Mouse (Mus musculus): ENCODE measurements around the gene Xpnpep1. TPM values are rescaled to one million over a fixed set of nuclear protein-coding genes. Genes with fewer than 3 reads are reported as not detected.

Gene Xpnpep1
- total and polyA plus RNA-seq, 3 experiments = 82.8 to 99.6 (median 96.0) TPM

GRCm38 (mm10) chr19:53064292-53064971, 24.4 kb upstream of the Xpnpep1 start:
- Histone ChIP-seq H3K9me3 (replicated peaks; ENCODE audit: low read length) (no peaks in the 10 kb centered on the region), H3K36me3 (replicated peaks in 1 of 2; ENCODE audit: control insufficient read depth in 1 of 2, insufficient read depth in 1 of 2, low read length in 1 of 2) (no peaks in the 10 kb centered on the region), H3K4me2 (ENCODE audit: insufficient read depth, low read depth, poor library complexity, severe bottlenecking) (no peak overlapping the region), H3K9ac (ENCODE audit: insufficient read depth, low read depth) (no peak overlapping the region), H3K4me1 (ENCODE audit: control insufficient read depth in 1 of 2, insufficient read depth in 2 of 2) (no peaks in the 10 kb centered on the region), H3K79me2 (replicated peaks; ENCODE audit: control insufficient read depth, extremely low read depth, insufficient read depth, poor library complexity, severe bottlenecking) (no peaks in the 10 kb centered on the region), H3K27me3 (replicated peaks) (no peaks in the 10 kb centered on the region), H3K27ac (ENCODE audit: insufficient read depth, low read depth) (no peak overlapping the region), H3K4me3 (replicated peaks in 1 of 3; ENCODE audit: low read depth in 2 of 3, low read length in 2 of 3, poor library complexity in 1 of 3) (no peak overlapping the region)
- no peak for DNase-seq (ENCODE audit: extremely low read depth)
- in situ Hi-C loops (cut with MboI; ENCODE audit: low pct_ligation_motif_present, low pct_unique_long_range_greater_than_20kb, low sequenced_read_pairs) = no loop called here
- no peak for TF ChIP-seq MAFK (IDR thresholded peaks at IDR 0.05; ENCODE audit: insufficient replicate concordance, low read length)
- TF ChIP-seq MEF2A (IDR thresholded peaks at IDR 0.05; ENCODE audit: borderline replicate concordance, low read depth, low read length) = no peak
- no peak for TF ChIP-seq PAX5 (IDR thresholded peaks at IDR 0.05; ENCODE audit: low read length)
- dilution Hi-C loops (cut with MboI; ENCODE audit: extremely low pct_ligation_motif_present, extremely low pct_unique_long_range_greater_than_20kb, low sequenced_read_pairs) = no loop called here

- H3K27ac ChIP-seq (ENCODE audit: insufficient read depth, low read depth) = no peak overlapping the region
- dilution Hi-C loops (cut with MboI; ENCODE audit: extremely low pct_ligation_motif_present, extremely low pct_unique_long_range_greater_than_20kb, low sequenced_read_pairs) = no loop called here
- in situ Hi-C loops (cut with MboI; ENCODE audit: low pct_ligation_motif_present, low pct_unique_long_range_greater_than_20kb, low sequenced_read_pairs) = no loop called here
These were observed 22.0 kb upstream of the Xpnpep1 start for GRCm38 (mm10) chr19:53062046-53062445.

GRCm38 (mm10) chr19:53059344-53060111, 19.5 kb upstream of the Xpnpep1 start:
- TF ChIP-seq JUND (conservative IDR thresholded peaks at IDR 0.05; ENCODE audit: low read depth, low read length) = no peak
- no peaks in the 10 kb centered on the region for H3K27me3 ChIP-seq (replicated peaks)
- H3K4me2 ChIP-seq (ENCODE audit: insufficient read depth, low read depth, poor library complexity, severe bottlenecking) = no peak overlapping the region
- H3K36me3 ChIP-seq (replicated peaks in 1 of 2; ENCODE audit: control insufficient read depth in 1 of 2, insufficient read depth in 1 of 2, low read length in 1 of 2) = no peaks in the 10 kb centered on the region
- H3K79me2 ChIP-seq (replicated peaks; ENCODE audit: control insufficient read depth, extremely low read depth, insufficient read depth, poor library complexity, severe bottlenecking) = no peaks in the 10 kb centered on the region
- in situ Hi-C loops (cut with MboI; ENCODE audit: low pct_ligation_motif_present, low pct_unique_long_range_greater_than_20kb, low sequenced_read_pairs) (no loop called here), dilution Hi-C loops (cut with MboI; ENCODE audit: extremely low pct_ligation_motif_present, extremely low pct_unique_long_range_greater_than_20kb, low sequenced_read_pairs) (no loop called here)
- no peaks in the 10 kb centered on the region for H3K4me1 ChIP-seq (ENCODE audit: control insufficient read depth in 1 of 2, insufficient read depth in 2 of 2)
- H3K9me3 ChIP-seq (replicated peaks; ENCODE audit: low read length) = no peaks in the 10 kb centered on the region
- H3K27ac ChIP-seq (ENCODE audit: insufficient read depth, low read depth) = no peak overlapping the region
- no peak for DNase-seq (ENCODE audit: extremely low read depth)
- no peak overlapping the region for H3K9ac ChIP-seq (ENCODE audit: insufficient read depth, low read depth)
- H3K4me3 ChIP-seq (replicated peaks in 1 of 3; ENCODE audit: low read depth in 2 of 3, low read length in 2 of 3, poor library complexity in 1 of 3) = no peak overlapping the region

More at GRCm38 (mm10) chr19:53062046-53062445, 22.0 kb upstream of the Xpnpep1 start:
- no peak overlapping the region for H3K4me2 ChIP-seq (ENCODE audit: insufficient read depth, low read depth, poor library complexity, severe bottlenecking)
- no peak overlapping the region for H3K9ac ChIP-seq (ENCODE audit: insufficient read depth, low read depth)
- TF ChIP-seq MYC (IDR thresholded peaks at IDR 0.05; ENCODE audit: low read depth, low read length) = no peak
- no peak for TF ChIP-seq CHD1 (IDR thresholded peaks at IDR 0.05; ENCODE audit: low read depth, low read length)
- TF ChIP-seq ELF1 (IDR thresholded peaks at IDR 0.05; ENCODE audit: low read depth, low read length) = no peak
- no peak for TF ChIP-seq MXI1 (IDR thresholded peaks at IDR 0.05; ENCODE audit: low read depth, low read length)
- no peak for TF ChIP-seq PAX5 (IDR thresholded peaks at IDR 0.05; ENCODE audit: low read length)
- TF ChIP-seq TCF12 (IDR thresholded peaks at IDR 0.05; ENCODE audit: low read depth, low read length) = no peak
- no peaks in the 10 kb centered on the region for H3K79me2 ChIP-seq (replicated peaks; ENCODE audit: control insufficient read depth, extremely low read depth, insufficient read depth, poor library complexity, severe bottlenecking)
- H3K4me1 ChIP-seq (ENCODE audit: control insufficient read depth in 1 of 2, insufficient read depth in 2 of 2) = no peaks in the 10 kb centered on the region
- DNase-seq (ENCODE audit: extremely low read depth) = no peak
- no peaks in the 10 kb centered on the region for H3K36me3 ChIP-seq (replicated peaks in 1 of 2; ENCODE audit: control insufficient read depth in 1 of 2, insufficient read depth in 1 of 2, low read length in 1 of 2)
- no peaks in the 10 kb centered on the region for H3K27me3 ChIP-seq (replicated peaks)
- no peak overlapping the region for H3K4me3 ChIP-seq (replicated peaks in 1 of 3; ENCODE audit: low read depth in 2 of 3, low read length in 2 of 3, poor library complexity in 1 of 3)
- H3K9me3 ChIP-seq (replicated peaks; ENCODE audit: low read length) = no peaks in the 10 kb centered on the region
